Mouse (Mus musculus) limb, embryonic 11.5 days (tissue): ENCODE measurements at regions not wholly inside any gene's neighbourhood (a gene's known extent, or its start where the extent isn't known, plus 50 kb on each side); places are given as distances from the start of the nearest gene placed in this dataset.

ENCODE experiments used
- ATAC-seq: fragments of 200-750 bp; cut with Nextera tagmentation; 2 replicates; pipeline ENCODE4 v1.8.0; 2017; ENCODE audit warnings: low read depth; ENCODE audit not compliant: insufficient number of reproducible peaks, low FRiP score, low TSS enrichment
- DNase-seq: peaks from one replicate; pipeline ENCODE4 v3.0.0-alpha.2; 2015; ENCODE audit warnings: low spot score
- H3K27ac ChIP-seq: fragments of 300-500 bp; sonication (generic); replicated peaks from 2 replicates; pipeline ENCODE4 v1.5.1; 2014; ENCODE audit warnings: low read depth, mild to moderate bottlenecking, low read length
- H3K27me3 ChIP-seq: fragments of 300-500 bp; sonication (generic); 2 replicates; pipeline ENCODE4 v1.6.1; 2014; ENCODE audit warnings: mild to moderate bottlenecking, low read length, mixed read lengths; ENCODE audit not compliant: control insufficient read depth, insufficient read depth
- H3K36me3 ChIP-seq: fragments of 300-500 bp; sonication (generic); 2 replicates; pipeline ENCODE4 v1.6.1; 2014; ENCODE audit warnings: mild to moderate bottlenecking, low read length, moderate library complexity, mixed read lengths; ENCODE audit not compliant: control insufficient read depth, insufficient read depth
- H3K4me1 ChIP-seq: fragments of 300-500 bp; sonication (generic); 2 replicates; pipeline ENCODE4 v1.6.1; 2014; ENCODE audit warnings: low read length, mixed read lengths; ENCODE audit not compliant: control insufficient read depth, insufficient read depth
- H3K4me2 ChIP-seq: fragments of 300-500 bp; sonication (generic); 2 replicates; pipeline ENCODE4 v1.6.1; 2014; ENCODE audit warnings: low read depth, mild to moderate bottlenecking, moderate library complexity; ENCODE audit not compliant: severe bottlenecking
- H3K4me3 ChIP-seq: fragments of 300-500 bp; sonication (generic); 2 replicates; pipeline ENCODE4 v1.5.1; 2014; ENCODE audit warnings: low read depth, low read length
- H3K9ac ChIP-seq: fragments of 300-500 bp; sonication (generic); 2 replicates; pipeline ENCODE4 v1.6.1; 2014; ENCODE audit warnings: mild to moderate bottlenecking, low read length
- H3K9me3 ChIP-seq: fragments of 300-500 bp; sonication (generic); 2 replicates; pipeline ENCODE4 v1.6.1; 2016; ENCODE audit warnings: low read length; ENCODE audit not compliant: control insufficient read depth
- WGBS: fragments of 180-500 bp; shearing (Covaris S2); extraction: QIAGEN DNeasy Blood & Tissue Kit; methylation state at CpG from one replicate; pipeline ENCODE4 v1.1.7; 2014; 5-methylcytosine and 5-hydroxymethylcytosine counted together

DNA sequence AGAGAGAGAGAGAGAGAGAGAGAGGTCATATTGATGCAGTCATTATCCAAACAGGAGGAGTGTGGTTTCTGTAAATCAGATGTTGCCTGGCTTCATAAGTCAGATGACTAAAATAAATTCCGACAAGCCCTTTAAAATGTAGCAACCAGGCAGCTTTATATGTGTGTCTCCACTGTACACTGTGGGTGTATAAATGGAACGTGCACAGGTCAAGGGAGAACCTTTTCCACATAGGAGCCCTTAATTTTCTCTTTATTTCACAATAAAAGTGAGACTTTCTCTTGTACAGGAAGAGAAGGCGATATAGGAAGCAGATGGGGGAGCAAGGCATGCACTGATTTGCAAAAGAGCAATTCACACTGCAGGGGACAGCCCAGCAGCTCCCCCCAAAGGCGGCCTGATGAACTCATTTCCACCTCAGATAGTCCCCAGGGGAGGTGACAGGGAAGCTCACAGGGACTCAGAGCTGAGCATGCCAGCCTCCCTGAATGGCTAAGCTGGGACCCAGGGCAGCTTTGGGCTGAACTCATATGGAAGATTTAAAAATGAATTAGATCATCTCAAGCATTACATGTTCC, 410.7 kb upstream of the Intu start:
- peak; percentile 73 for DNase-seq
- Histone ChIP-seq H3K27ac (no peak overlapping the region), H3K4me3 (no peak overlapping the region), H3K4me2 (no peak overlapping the region), H3K27me3 (no peaks in the 10 kb centered on the region), H3K4me1 (0 out of 2 replicates have a peak, but pooled peaks cover 2% of the 10 kb centered on the region), H3K9ac (no peak overlapping the region), H3K9me3 (no peaks in the 10 kb centered on the region), H3K36me3 (no peaks in the 10 kb centered on the region)
- ATAC-seq: no peak
- 18% methylated on average over 4 of the region's 4 CpGs for WGBS

GRCm38 (mm10) chr3:40123558-40124236, 407.4 kb upstream of the Intu start:
- DNase-seq: no peak
- Histone ChIP-seq H3K27me3 (no peaks in the 10 kb centered on the region), H3K27ac (no peak overlapping the region), H3K36me3 (no peaks in the 10 kb centered on the region), H3K9me3 (no peaks in the 10 kb centered on the region), H3K4me2 (no peak overlapping the region), H3K4me1 (0 out of 2 replicates have a peak, but pooled peaks cover 2% of the 10 kb centered on the region), H3K4me3 (no peak overlapping the region), H3K9ac (no peak overlapping the region)
- WGBS: 87% methylated on average over 9 of the region's 9 CpGs
- no peak for ATAC-seq

DNA sequence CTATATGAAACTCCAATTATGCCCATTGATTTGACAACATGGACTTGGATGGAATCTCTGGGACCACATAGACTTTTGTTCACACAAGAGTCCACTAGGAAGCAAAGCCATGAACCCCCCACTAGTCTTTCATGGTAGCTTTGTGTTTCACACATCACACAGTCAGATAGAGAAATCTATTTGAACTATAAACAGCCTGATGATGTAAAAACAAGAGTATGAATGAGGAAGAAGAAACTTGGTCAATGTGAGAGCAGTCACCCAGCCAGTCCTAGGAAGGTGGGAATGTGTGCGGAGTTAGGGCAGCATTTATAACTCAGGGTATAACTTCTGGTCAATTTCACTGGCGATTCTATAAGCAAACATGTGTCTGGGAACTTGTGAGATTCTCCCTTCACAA, 404.2 kb upstream of the Intu start:
- ATAC-seq (no peak), DNase-seq (no peak)
- Histone ChIP-seq H3K4me2 (no peak overlapping the region), H3K27me3 (no peaks in the 10 kb centered on the region), H3K4me3 (no peak overlapping the region), H3K4me1 (no peaks in the 10 kb centered on the region), H3K9me3 (no peaks in the 10 kb centered on the region), H3K9ac (no peak overlapping the region), H3K36me3 (no peaks in the 10 kb centered on the region), H3K27ac (no peak overlapping the region)
- WGBS: 95% methylated on average over 2 of the region's 2 CpGs

DNA sequence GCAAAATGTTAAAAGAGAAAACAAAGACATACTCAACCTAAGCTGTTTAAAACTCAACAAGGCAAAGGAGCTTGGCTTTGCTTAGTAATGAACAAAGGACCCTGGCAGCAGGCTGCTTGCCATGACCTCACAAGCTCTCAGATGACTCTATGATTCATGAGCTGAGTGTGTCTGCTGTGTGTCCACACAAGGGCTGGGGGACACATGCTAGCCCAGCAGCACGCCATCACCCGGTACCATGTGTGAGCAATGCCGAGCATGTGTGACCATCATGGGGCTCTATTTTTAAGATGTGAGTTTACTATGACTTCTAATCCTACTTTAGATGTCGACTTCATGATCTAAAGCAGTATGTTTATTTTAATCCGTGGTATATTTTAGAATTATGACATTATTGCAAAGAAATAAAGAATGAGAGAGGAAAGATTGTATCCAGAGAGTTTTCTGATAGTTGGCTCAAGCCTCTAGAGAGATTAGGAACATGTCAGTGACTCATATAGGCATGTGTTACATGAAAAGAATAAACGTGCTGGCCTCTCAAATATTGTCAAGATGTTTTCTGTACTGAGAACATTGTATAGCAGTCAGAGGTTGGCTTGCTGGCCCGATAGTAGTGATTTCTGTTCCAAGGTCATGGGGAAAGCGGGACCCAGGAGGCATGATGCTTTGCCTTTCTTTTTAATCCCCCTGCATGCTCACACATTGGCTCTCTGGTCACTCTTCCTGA, 400.1 kb upstream of the Intu start:
- Histone ChIP-seq H3K4me2 (no peak overlapping the region), H3K36me3 (no peaks in the 10 kb centered on the region), H3K27ac (no peak overlapping the region), H3K27me3 (no peaks in the 10 kb centered on the region), H3K9ac (no peak overlapping the region), H3K9me3 (no peaks in the 10 kb centered on the region), H3K4me3 (no peak overlapping the region), H3K4me1 (no peaks in the 10 kb centered on the region)
- no peak for ATAC-seq
- no peak for DNase-seq
- WGBS: 85% methylated on average over 8 of the region's 8 CpGs

DNA sequence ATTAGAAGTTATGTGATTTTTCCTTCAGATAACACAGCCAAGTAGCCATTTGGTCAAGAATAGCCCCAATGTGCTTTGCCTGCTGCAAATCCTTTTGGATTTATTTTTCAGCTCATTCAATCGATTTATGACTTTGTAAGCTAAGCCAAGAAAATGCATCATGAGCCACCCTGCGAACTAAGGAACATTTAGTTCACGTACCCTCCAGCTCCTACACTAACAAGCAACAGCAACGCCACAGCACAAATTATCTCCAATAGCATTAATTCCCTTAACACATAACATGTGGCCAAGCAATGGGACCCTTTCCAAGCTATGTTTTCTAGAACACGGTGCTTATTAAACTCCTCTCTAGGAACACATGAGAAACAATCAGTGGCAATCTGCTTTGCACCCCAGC, 392.4 kb upstream of the Intu start:
- WGBS: 32% methylated on average over 5 of the region's 5 CpGs
- Histone ChIP-seq H3K4me2 (no peak overlapping the region), H3K4me3 (no peak overlapping the region), H3K27ac (no peak overlapping the region), H3K36me3 (no peaks in the 10 kb centered on the region), H3K9me3 (no peaks in the 10 kb centered on the region), H3K9ac (no peak overlapping the region), H3K4me1 (no peaks in the 10 kb centered on the region; the same call in 1 of the 2 replicates), H3K27me3 (no peaks in the 10 kb centered on the region)
- no peak for DNase-seq
- ATAC-seq: no peak

- no peaks in the 10 kb centered on the region for H3K9me3 ChIP-seq
- no peak overlapping the region for H3K9ac ChIP-seq
- H3K27ac ChIP-seq: no peak overlapping the region
- no peak for DNase-seq
- H3K4me3 ChIP-seq: no peak overlapping the region
- ATAC-seq: no peak
- no peaks in the 10 kb centered on the region for H3K36me3 ChIP-seq
- H3K4me2 ChIP-seq: no peak overlapping the region
- no peaks in the 10 kb centered on the region; the same call in 1 of the 2 replicates for H3K4me1 ChIP-seq
- 81% methylated on average over 5 of the region's 5 CpGs for WGBS
- no peaks in the 10 kb centered on the region for H3K27me3 ChIP-seq
Observed at GRCm38 (mm10) chr3:40142229-40142628, 388.9 kb upstream of the Intu start.

- Histone ChIP-seq H3K4me3 (no peak overlapping the region), H3K27ac (no peak overlapping the region), H3K9ac (no peak overlapping the region), H3K36me3 (no peaks in the 10 kb centered on the region), H3K27me3 (no peaks in the 10 kb centered on the region), H3K9me3 (no peaks in the 10 kb centered on the region), H3K4me1 (no peaks in the 10 kb centered on the region), H3K4me2 (no peak overlapping the region)
- ATAC-seq (no peak), DNase-seq (no peak)
- WGBS: 88% methylated on average over 6 of the region's 6 CpGs
Observed at GRCm38 (mm10) chr3:40158631-40159030, 372.5 kb upstream of the Intu start.

DNA sequence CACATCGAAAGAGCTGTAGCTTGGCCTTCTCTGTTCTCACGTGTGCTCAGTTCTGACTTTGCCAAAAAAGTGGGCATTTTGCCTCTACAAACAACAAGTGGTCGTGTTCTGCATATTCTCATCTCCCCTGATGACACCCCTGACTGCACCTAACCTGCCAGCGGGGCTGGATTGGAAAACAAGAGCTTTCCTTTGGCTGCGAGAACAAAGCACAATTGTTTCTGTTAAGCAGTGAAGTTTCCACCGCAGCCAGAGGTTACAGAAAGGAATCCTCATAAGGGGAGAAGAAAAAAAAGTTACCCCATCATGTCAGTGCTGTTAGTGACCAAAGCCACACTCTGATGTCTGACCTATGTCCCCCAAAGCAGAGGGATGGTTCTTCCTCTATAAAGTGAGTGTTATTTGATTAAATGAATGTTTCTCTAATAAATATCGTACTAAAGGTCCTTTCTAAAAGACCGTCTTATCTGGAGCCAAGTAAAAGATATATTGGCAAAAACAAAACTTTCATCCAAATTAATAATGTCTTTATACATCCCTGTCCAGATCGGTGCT, 371.4 kb upstream of the Intu start:
- DNase-seq (no peak), ATAC-seq (no peak)
- Histone ChIP-seq H3K27ac (no peak overlapping the region), H3K36me3 (no peaks in the 10 kb centered on the region), H3K27me3 (no peaks in the 10 kb centered on the region), H3K9ac (no peak overlapping the region), H3K9me3 (no peaks in the 10 kb centered on the region), H3K4me1 (no peaks in the 10 kb centered on the region), H3K4me2 (no peak overlapping the region), H3K4me3 (no peak overlapping the region)
- whole genome bisulfite sequencing: 83% methylated on average over 9 of the region's 9 CpGs
